Mouse (Mus musculus): ENCODE results near the gene C130079G13Rik.

- TF ChIP-seq POLR2A (IDR thresholded peaks at IDR 0.05; ENCODE audit: borderline replicate concordance, low read depth, low read length) (no peak), CTCF (IDR thresholded peaks at IDR 0.05; ENCODE audit: low read depth, low read length) (no peak)
Measured at GRCm38 (mm10) chr3:59947294-59947950, 22.4 kb downstream of the C130079G13Rik start.

Data from bone marrow macrophage, adult 2 months (primary cell).